Mouse (Mus musculus): Measurements from ENCODE around the gene Nav2.

DNA sequence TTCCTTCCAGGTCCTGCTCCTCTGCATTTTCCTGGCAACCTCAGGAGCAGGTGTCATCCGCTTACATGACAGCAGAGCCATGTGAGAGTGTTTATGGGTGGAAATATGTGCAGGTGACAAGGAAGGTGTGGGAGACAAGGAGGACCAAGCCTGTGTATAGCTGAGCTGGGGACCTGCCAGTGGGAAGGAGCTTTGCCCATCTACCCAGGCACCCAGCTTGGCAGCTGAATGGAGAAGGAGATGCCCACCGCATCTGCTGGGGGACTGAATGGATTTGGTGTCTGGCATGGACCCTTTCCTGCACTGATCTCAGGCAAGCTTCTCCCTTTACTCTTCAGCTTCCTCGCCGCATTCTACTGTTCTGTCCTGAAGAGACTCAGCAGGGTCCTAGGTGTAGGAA, 13.0 kb upstream of the Nav2 start:
- TF ChIP-seq CTCF (IDR thresholded peaks at IDR 0.05; ENCODE audit: borderline replicate concordance, extremely low read depth, insufficient read depth, insufficient read length) (no peak), POLR2A (IDR thresholded peaks at IDR 0.05; ENCODE audit: borderline replicate concordance, extremely low read depth, insufficient read depth, insufficient read length, poor library complexity, severe bottlenecking) (no peak)
